Mouse (Mus musculus) hindbrain, embryonic 14.5 days (tissue): ENCODE measurements around the gene Tssc4. TPM values are rescaled to one million over a fixed set of nuclear protein-coding genes. Genes with fewer than 3 reads are reported as not detected.

Experiments used
- ATAC-seq: fragments of 200-750 bp; cut with Nextera tagmentation; 2 replicates; pipeline ENCODE4 v1.8.0; 2017; ENCODE audit warnings: moderate number of reproducible peaks, mild to moderate bottlenecking, moderate TSS enrichment, moderate library complexity; ENCODE audit not compliant: low FRiP score
- DNase-seq: peaks from one replicate; pipeline ENCODE4 v3.0.0-alpha.2; 2015; ENCODE audit warnings: low spot score
- H3K27ac ChIP-seq: fragments of 300-500 bp; sonication (generic); 2 replicates; pipeline ENCODE4 v1.5.1; 2014; ENCODE audit warnings: mild to moderate bottlenecking, moderate library complexity
- H3K27me3 ChIP-seq: fragments of 300-500 bp; sonication (generic); 2 replicates; pipeline ENCODE4 v1.6.1; 2014; ENCODE audit warnings: mild to moderate bottlenecking, low read length, mixed read lengths; ENCODE audit not compliant: control insufficient read depth, insufficient read depth
- H3K36me3 ChIP-seq: fragments of 300-500 bp; sonication (generic); replicated peaks from 2 replicates; pipeline ENCODE4 v1.6.1; 2014; ENCODE audit not compliant: control insufficient read depth, insufficient read depth
- H3K4me1 ChIP-seq: fragments of 300-500 bp; sonication (generic); replicated peaks from 2 replicates; pipeline ENCODE4 v1.6.1; 2014; ENCODE audit warnings: antibody characterized with exemption, low read length, mixed read lengths; ENCODE audit not compliant: control insufficient read depth, insufficient read depth
- H3K4me2 ChIP-seq: fragments of 300-500 bp; sonication (generic); replicated peaks from 2 replicates; pipeline ENCODE4 v1.6.1; 2014; ENCODE audit warnings: mild to moderate bottlenecking, moderate library complexity
- H3K4me3 ChIP-seq: fragments of 300-500 bp; sonication (generic); replicated peaks from 2 replicates; pipeline ENCODE4 v1.5.1; 2014; ENCODE audit warnings: mild to moderate bottlenecking, low read length
- H3K9ac ChIP-seq: fragments of 300-500 bp; sonication (generic); 2 replicates; pipeline ENCODE4 v1.6.1; 2014
- H3K9me3 ChIP-seq: fragments of 300-500 bp; sonication (generic); 2 replicates; pipeline ENCODE4 v1.6.1; 2016; ENCODE audit warnings: low read length; ENCODE audit not compliant: control insufficient read depth
- WGBS: fragments of 180-500 bp; shearing (Covaris S2); extraction: QIAGEN DNeasy Blood & Tissue Kit; methylation state at CpG from one replicate; pipeline ENCODE4 v1.1.7; 2014; 5-methylcytosine and 5-hydroxymethylcytosine counted together
- polyA plus RNA-seq: library from polyadenylated mRNA; unstranded; fragments of >200 nt; fragmentation: Nextera tagmentation; extraction: Ambion mirVana; gene quantifications from 2 replicates; pipeline ENCODE4 v1.2.1, GENCODE M21; 2014

Gene Tssc4
- polyA plus RNA-seq, 1 experiment from 2014 or later, result 62.8 TPM

GRCm38 (mm10) chr7:143072605-143073004 lies 3.6 kb downstream of the Tssc4 start:
- no peaks in the 10 kb centered on the region for H3K9me3 ChIP-seq
- no peak for DNase-seq
- H3K27me3 ChIP-seq, result no peaks in the 10 kb centered on the region
- H3K4me3 ChIP-seq, result no peak overlapping the region
- peaks cover 22% of the 10 kb centered on the region for H3K4me1 ChIP-seq
- no peak overlapping the region for H3K9ac ChIP-seq
- ATAC-seq, result no peak
- no peak overlapping the region for H3K27ac ChIP-seq
- peaks cover 8% of the 10 kb centered on the region; the same call in 1 of the 2 replicates for H3K36me3 ChIP-seq
- WGBS, result 88% methylated on average over 5 of the region's 5 CpGs
- H3K4me2 ChIP-seq, result no peak overlapping the region

GRCm38 (mm10) chr7:143073086-143073485 lies 4.0 kb downstream of the Tssc4 start:
- DNase-seq (peak; percentile 45), ATAC-seq (no peak)
- WGBS, result 59% methylated on average over 1 of the region's 1 CpGs
- H3K9me3 ChIP-seq, result no peaks in the 10 kb centered on the region
- H3K9ac ChIP-seq, result no peak overlapping the region
- peaks cover 17% of the 10 kb centered on the region for H3K4me1 ChIP-seq
- H3K27me3 ChIP-seq, result no peaks in the 10 kb centered on the region
- H3K36me3 ChIP-seq, result 0 out of 2 replicates have a peak, but pooled peaks cover 4% of the 10 kb centered on the region
- no peak overlapping the region for H3K4me3 ChIP-seq
- H3K27ac ChIP-seq, result no peak overlapping the region
- H3K4me2 ChIP-seq, result no peak overlapping the region

GRCm38 (mm10) chr7:143075394-143075793 lies 6.3 kb downstream of the Tssc4 start:
- WGBS, result 84% methylated on average over 5 of the region's 5 CpGs
- Histone ChIP-seq H3K9ac (no peak overlapping the region), H3K36me3 (0 out of 2 replicates have a peak, but pooled peaks cover 4% of the 10 kb centered on the region), H3K4me1 (peaks cover 6% of the 10 kb centered on the region), H3K27me3 (no peaks in the 10 kb centered on the region), H3K4me3 (no peak overlapping the region), H3K27ac (no peak overlapping the region), H3K9me3 (no peaks in the 10 kb centered on the region), H3K4me2 (no peak overlapping the region)
- DNase-seq (no peak), ATAC-seq (no peak)

- Histone ChIP-seq H3K4me3 (no peak overlapping the region), H3K27ac (no peak overlapping the region), H3K36me3 (no peaks in the 10 kb centered on the region), H3K4me1 (no peaks in the 10 kb centered on the region), H3K9me3 (no peaks in the 10 kb centered on the region), H3K9ac (no peak overlapping the region), H3K27me3 (no peaks in the 10 kb centered on the region), H3K4me2 (no peak overlapping the region)
- WGBS, result 83% methylated on average over 2 of the region's 2 CpGs
- DNase-seq (no peak), ATAC-seq (no peak)
Measured at GRCm38 (mm10) chr7:143077351-143077750, 8.3 kb downstream of the Tssc4 start.

- Histone ChIP-seq H3K4me3 (no peak overlapping the region), H3K36me3 (no peaks in the 10 kb centered on the region), H3K9me3 (no peaks in the 10 kb centered on the region), H3K27me3 (no peaks in the 10 kb centered on the region; the same call in 1 of the 2 replicates), H3K27ac (no peak overlapping the region), H3K9ac (no peak overlapping the region), H3K4me1 (no peaks in the 10 kb centered on the region), H3K4me2 (no peak overlapping the region)
- WGBS, result 71% methylated on average over 6 of the region's 6 CpGs
- DNase-seq (no peak), ATAC-seq (no peak)
Measured at GRCm38 (mm10) chr7:143082024-143082423, 13.0 kb downstream of the Tssc4 start.

- H3K9me3 ChIP-seq, result no peaks in the 10 kb centered on the region
- H3K4me2 ChIP-seq, result no peak overlapping the region
- no peak overlapping the region for H3K9ac ChIP-seq
- H3K36me3 ChIP-seq, result no peaks in the 10 kb centered on the region
- H3K4me1 ChIP-seq, result no peaks in the 10 kb centered on the region
- no peak overlapping the region for H3K27ac ChIP-seq
- no peaks in the 10 kb centered on the region; the same call in 1 of the 2 replicates for H3K27me3 ChIP-seq
- WGBS, result 93% methylated on average over 2 of the region's 2 CpGs
- H3K4me3 ChIP-seq, result no peak overlapping the region
- ATAC-seq (no peak), DNase-seq (no peak)
Measured at GRCm38 (mm10) chr7:143083708-143084107, 14.7 kb downstream of the Tssc4 start.

- Histone ChIP-seq H3K4me2 (peak overlapping the region; percentile 12; the same call in 1 of the 2 replicates), H3K4me3 (no peak overlapping the region)
- 0 out of 2 replicates have a peak, but pooled peaks have one; percentile 9 for ATAC-seq
Measured at GRCm38 (mm10) chr7:143086366-143086765, 17.3 kb downstream of the Tssc4 start.

GRCm38 (mm10) chr7:143087070-143087579 lies 18.1 kb downstream of the Tssc4 start:
- 34% methylated on average over 4 of the region's 4 CpGs for WGBS

More at GRCm38 (mm10) chr7:143086366-143086765, 17.3 kb downstream of the Tssc4 start:
- Histone ChIP-seq H3K36me3 (no peaks in the 10 kb centered on the region), H3K9me3 (no peaks in the 10 kb centered on the region), H3K27me3 (no peaks in the 10 kb centered on the region; the same call in 1 of the 2 replicates), H3K27ac (peak overlapping the region; percentile 49; the same call in 1 of the 2 replicates), H3K9ac (no peak overlapping the region), H3K4me1 (no peaks in the 10 kb centered on the region)
- peak; percentile 49 for DNase-seq
- 51% methylated on average over 2 of the region's 2 CpGs for WGBS

GRCm38 (mm10) chr7:143093847-143094246 lies 24.8 kb downstream of the Tssc4 start:
- ATAC-seq, result no peak
- WGBS, result 73% methylated on average over 3 of the region's 3 CpGs
- DNase-seq, result no peak
- Histone ChIP-seq H3K4me1 (no peaks in the 10 kb centered on the region), H3K9me3 (no peaks in the 10 kb centered on the region), H3K9ac (no peak overlapping the region), H3K4me2 (no peak overlapping the region), H3K27ac (no peak overlapping the region), H3K27me3 (no peaks in the 10 kb centered on the region), H3K36me3 (no peaks in the 10 kb centered on the region), H3K4me3 (no peak overlapping the region)

More at GRCm38 (mm10) chr7:143087070-143087579, 18.1 kb downstream of the Tssc4 start:
- no peak overlapping the region for H3K4me3 ChIP-seq
- H3K4me2 ChIP-seq, result peak overlapping the region; percentile 12; the same call in 1 of the 2 replicates
- no peak overlapping the region for H3K27ac ChIP-seq
- no peaks in the 10 kb centered on the region for H3K4me1 ChIP-seq
- H3K27me3 ChIP-seq, result no peaks in the 10 kb centered on the region; the same call in 1 of the 2 replicates
- no peaks in the 10 kb centered on the region for H3K9me3 ChIP-seq
- H3K9ac ChIP-seq, result no peak overlapping the region
- ATAC-seq (peak; percentile 68), DNase-seq (peak; percentile 39)
- no peaks in the 10 kb centered on the region for H3K36me3 ChIP-seq
